Mouse (Mus musculus): ENCODE data around the gene Itgad. TPM values are rescaled to one million over a fixed set of nuclear protein-coding genes. Genes with fewer than 3 reads are reported as not detected.

Itgad gene
- polyA plus RNA-seq, 1 experiment from 2014 or later, result 0.04 TPM

DNA sequence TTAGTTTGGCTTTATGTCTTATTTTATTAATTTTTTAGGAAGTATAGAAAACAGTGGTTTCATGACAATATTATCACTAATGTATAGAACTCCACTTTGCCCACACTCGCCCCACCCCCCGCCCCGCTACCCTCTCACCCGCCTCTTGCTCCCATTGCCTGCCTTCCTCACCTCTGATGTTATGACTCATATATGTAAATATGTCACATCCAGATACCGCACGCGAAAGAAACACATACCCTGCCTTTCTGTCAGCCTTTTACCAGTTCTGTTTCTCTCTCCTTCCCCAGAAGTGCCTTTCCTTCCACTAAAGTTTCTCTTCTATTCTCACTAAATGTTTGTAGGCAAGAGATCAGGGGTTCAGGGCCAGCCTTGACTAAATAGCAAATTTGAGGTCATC, 12.2 kb downstream of the Itgad start:
- no peaks in the 10 kb centered on the region for H3K4me1 ChIP-seq (replicated peaks; ENCODE audit: control insufficient read depth, insufficient read depth, low read length)
- no peak overlapping the region for H3K4me3 ChIP-seq (ENCODE audit: low read length)
- no peak overlapping the region for H3K27ac ChIP-seq (ENCODE audit: low read length)
- no peaks in the 10 kb centered on the region for H3K9me3 ChIP-seq (ENCODE audit: control insufficient read depth, low read length)
- no peaks in the 10 kb centered on the region for H3K27me3 ChIP-seq (ENCODE audit: control insufficient read depth, insufficient read depth, low read depth, low read length)
- H3K4me2 ChIP-seq (ENCODE audit: low read depth, low read length), result no peak overlapping the region
- no peak overlapping the region for H3K9ac ChIP-seq (ENCODE audit: low read length)
- ATAC-seq (ENCODE audit: low read depth), result no peak
- WGBS, result 61% methylated on average over 7 of the region's 7 CpGs
- H3K36me3 ChIP-seq (ENCODE audit: control insufficient read depth, insufficient read depth, low read length), result no peaks in the 10 kb centered on the region

DNA sequence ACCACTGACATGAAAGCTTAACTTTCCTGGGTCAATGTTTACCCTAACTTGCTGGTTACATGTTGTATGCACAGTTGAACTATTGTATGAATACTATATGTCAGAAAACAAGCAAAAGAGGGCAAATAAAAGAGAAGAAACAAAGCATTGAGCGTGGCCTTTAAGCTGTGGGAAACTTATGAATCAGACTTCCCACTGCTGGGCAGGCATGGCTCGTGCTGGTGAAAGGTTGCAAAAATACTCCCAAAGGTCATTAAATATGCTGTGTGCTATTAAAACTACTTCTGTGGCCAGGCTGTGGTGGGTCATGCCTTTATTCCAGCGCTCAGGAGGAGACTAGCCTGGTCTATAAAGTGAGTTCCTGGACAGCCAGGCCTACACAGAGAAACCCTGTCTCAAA, 15.8 kb downstream of the Itgad start:
- no peaks in the 10 kb centered on the region for H3K4me1 ChIP-seq (replicated peaks; ENCODE audit: control insufficient read depth, insufficient read depth, low read length)
- no peaks in the 10 kb centered on the region for H3K9me3 ChIP-seq (ENCODE audit: control insufficient read depth, low read length)
- WGBS, result 69% methylated on average over 3 of the region's 3 CpGs
- H3K9ac ChIP-seq (ENCODE audit: low read length), result no peak overlapping the region
- no peak overlapping the region for H3K4me2 ChIP-seq (ENCODE audit: low read depth, low read length)
- no peak overlapping the region for H3K4me3 ChIP-seq (ENCODE audit: low read length)
- H3K27ac ChIP-seq (ENCODE audit: low read length), result no peak overlapping the region
- no peaks in the 10 kb centered on the region for H3K36me3 ChIP-seq (ENCODE audit: control insufficient read depth, insufficient read depth, low read length)
- no peak for ATAC-seq (ENCODE audit: low read depth)
- H3K27me3 ChIP-seq (ENCODE audit: control insufficient read depth, insufficient read depth, low read depth, low read length), result no peaks in the 10 kb centered on the region

DNA sequence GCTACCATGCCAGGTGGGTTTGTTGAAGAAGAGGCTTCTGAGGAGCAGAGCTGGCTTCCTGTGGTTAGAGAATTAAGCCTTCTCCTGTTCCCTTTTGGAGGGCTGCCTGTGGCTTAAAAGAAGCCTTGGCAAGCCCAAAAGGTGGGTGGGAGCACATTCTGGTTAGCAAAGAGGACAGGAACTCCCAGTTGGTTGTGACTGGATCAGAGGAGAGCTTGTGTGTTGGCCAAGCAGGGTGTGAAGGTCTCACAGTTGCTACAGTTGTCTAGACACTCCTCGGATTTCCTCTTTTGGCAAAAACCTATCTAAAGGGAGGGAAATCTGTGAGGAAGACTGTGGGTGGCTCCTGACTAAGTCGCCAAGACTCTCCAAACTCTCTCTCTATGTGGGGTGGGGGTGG, 24.2 kb downstream of the Itgad start:
- H3K27ac ChIP-seq (ENCODE audit: low read length), result no peak overlapping the region
- no peaks in the 10 kb centered on the region for H3K9me3 ChIP-seq (ENCODE audit: control insufficient read depth, low read length)
- ATAC-seq (ENCODE audit: low read depth), result no peak
- H3K4me1 ChIP-seq (replicated peaks; ENCODE audit: control insufficient read depth, insufficient read depth, low read length), result no peaks in the 10 kb centered on the region
- no peaks in the 10 kb centered on the region for H3K36me3 ChIP-seq (ENCODE audit: control insufficient read depth, insufficient read depth, low read length)
- no peak overlapping the region for H3K9ac ChIP-seq (ENCODE audit: low read length)
- WGBS, result 57% methylated on average over 2 of the region's 2 CpGs
- H3K4me3 ChIP-seq (ENCODE audit: low read length), result no peak overlapping the region
- H3K4me2 ChIP-seq (ENCODE audit: low read depth, low read length), result no peak overlapping the region
- H3K27me3 ChIP-seq (ENCODE audit: control insufficient read depth, insufficient read depth, low read depth, low read length), result no peaks in the 10 kb centered on the region

DNA sequence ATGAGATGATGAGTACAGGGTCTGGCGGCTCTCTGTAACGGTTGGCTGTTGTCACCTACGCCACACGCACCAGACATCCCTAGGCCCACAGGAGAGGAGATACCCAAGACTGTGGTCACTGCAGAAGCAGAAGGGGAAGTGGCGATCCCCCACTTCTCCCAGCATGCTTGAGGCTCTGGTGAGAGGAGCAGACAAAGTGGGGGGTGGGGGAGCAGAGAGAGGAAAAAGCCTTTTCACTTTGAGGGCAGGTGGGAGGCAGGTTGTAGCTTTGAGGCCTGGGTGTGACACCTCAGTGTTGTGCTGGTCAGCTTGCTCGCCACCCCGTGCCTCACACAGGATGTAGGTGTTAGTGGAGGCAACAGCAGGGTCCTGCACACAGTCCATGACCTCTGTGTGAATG, 25.9 kb downstream of the Itgad start:
- ATAC-seq (ENCODE audit: low read depth), result no peak
- Histone ChIP-seq H3K27me3 (ENCODE audit: control insufficient read depth, insufficient read depth, low read depth, low read length) (no peaks in the 10 kb centered on the region), H3K36me3 (ENCODE audit: control insufficient read depth, insufficient read depth, low read length) (no peaks in the 10 kb centered on the region), H3K4me1 (replicated peaks; ENCODE audit: control insufficient read depth, insufficient read depth, low read length) (no peaks in the 10 kb centered on the region), H3K4me3 (ENCODE audit: low read length) (no peak overlapping the region), H3K9me3 (ENCODE audit: control insufficient read depth, low read length) (no peaks in the 10 kb centered on the region), H3K9ac (ENCODE audit: low read length) (no peak overlapping the region), H3K27ac (ENCODE audit: low read length) (no peak overlapping the region), H3K4me2 (ENCODE audit: low read depth, low read length) (no peak overlapping the region)
- WGBS, result 74% methylated on average over 7 of the region's 7 CpGs

DNA sequence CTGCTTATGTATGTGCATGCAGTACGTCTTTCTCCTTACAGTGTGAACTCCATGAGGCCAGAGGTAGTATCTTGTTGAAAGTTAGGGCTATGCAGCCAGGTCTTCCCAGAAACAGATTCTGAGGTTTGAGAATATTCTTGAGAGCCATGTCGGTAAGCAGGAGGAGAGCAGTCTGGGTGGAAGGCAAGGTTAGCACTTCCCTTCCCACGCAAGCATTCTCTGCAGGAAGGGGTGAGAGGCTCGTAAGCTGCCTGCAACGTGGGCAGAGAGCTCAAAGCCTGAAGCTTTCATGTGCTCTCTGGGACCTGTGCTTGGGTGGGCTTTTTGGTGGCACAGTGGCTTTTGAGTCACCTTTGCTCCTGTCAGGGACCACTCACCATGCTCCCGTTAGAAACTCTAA, 26.4 kb downstream of the Itgad start:
- H3K4me1 ChIP-seq (replicated peaks; ENCODE audit: control insufficient read depth, insufficient read depth, low read length), result no peaks in the 10 kb centered on the region
- H3K4me2 ChIP-seq (ENCODE audit: low read depth, low read length), result no peak overlapping the region
- WGBS, result 52% methylated on average over 6 of the region's 6 CpGs
- H3K4me3 ChIP-seq (ENCODE audit: low read length), result no peak overlapping the region
- H3K9ac ChIP-seq (ENCODE audit: low read length), result no peak overlapping the region
- ATAC-seq (ENCODE audit: low read depth), result no peak
- no peaks in the 10 kb centered on the region for H3K27me3 ChIP-seq (ENCODE audit: control insufficient read depth, insufficient read depth, low read depth, low read length)
- H3K9me3 ChIP-seq (ENCODE audit: control insufficient read depth, low read length), result no peaks in the 10 kb centered on the region
- no peaks in the 10 kb centered on the region for H3K36me3 ChIP-seq (ENCODE audit: control insufficient read depth, insufficient read depth, low read length)
- no peak overlapping the region for H3K27ac ChIP-seq (ENCODE audit: low read length)

DNA sequence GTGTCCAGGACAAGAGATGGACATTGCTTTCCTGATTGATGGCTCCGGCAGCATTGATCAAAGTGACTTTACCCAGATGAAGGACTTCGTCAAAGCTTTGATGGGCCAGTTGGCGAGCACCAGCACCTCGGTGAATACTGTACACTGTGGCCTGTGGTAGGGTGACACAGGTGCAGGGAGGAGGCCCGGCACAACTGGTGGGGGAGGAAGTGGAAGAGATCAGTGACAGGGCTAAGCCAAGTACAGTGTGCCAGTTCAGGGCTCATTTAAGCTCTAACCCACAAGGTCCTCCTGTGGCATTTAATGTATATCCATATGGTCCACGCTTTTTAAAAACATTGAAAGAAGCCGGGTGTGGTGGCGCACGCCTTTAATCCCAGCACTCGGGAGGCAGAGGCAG, 27.5 kb downstream of the Itgad start:
- WGBS, result 82% methylated on average over 10 of the region's 10 CpGs
- Histone ChIP-seq H3K4me1 (replicated peaks; ENCODE audit: control insufficient read depth, insufficient read depth, low read length) (no peaks in the 10 kb centered on the region), H3K4me2 (ENCODE audit: low read depth, low read length) (no peak overlapping the region), H3K27ac (ENCODE audit: low read length) (no peak overlapping the region), H3K9ac (ENCODE audit: low read length) (no peak overlapping the region), H3K9me3 (ENCODE audit: control insufficient read depth, low read length) (no peaks in the 10 kb centered on the region), H3K36me3 (ENCODE audit: control insufficient read depth, insufficient read depth, low read length) (no peaks in the 10 kb centered on the region), H3K4me3 (ENCODE audit: low read length) (no peak overlapping the region), H3K27me3 (ENCODE audit: control insufficient read depth, insufficient read depth, low read depth, low read length) (no peaks in the 10 kb centered on the region)
- ATAC-seq (ENCODE audit: low read depth), result no peak

DNA sequence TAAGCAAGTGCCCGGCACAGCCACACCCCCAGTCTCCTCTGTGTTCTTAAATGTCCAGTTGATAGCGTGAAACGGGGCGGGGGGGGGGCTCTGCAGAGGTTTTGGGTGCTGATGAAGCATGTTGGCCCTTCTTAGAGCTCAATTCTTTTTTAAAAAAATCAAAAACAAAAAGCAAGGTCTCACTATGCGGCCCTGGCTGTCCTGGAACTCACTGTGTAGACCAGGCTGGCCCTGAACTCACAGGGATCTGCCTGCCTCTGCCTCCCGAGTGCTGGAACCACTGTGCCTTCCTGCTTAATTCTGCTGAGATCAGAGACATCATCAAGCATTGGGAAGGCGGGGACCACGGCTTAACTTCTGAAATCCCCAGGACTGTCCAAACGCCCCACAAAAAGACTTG, 47.4 kb downstream of the Itgad start:
- Histone ChIP-seq H3K9me3 (ENCODE audit: control insufficient read depth, low read length) (no peaks in the 10 kb centered on the region), H3K4me1 (replicated peaks; ENCODE audit: control insufficient read depth, insufficient read depth, low read length) (no peaks in the 10 kb centered on the region), H3K36me3 (ENCODE audit: control insufficient read depth, insufficient read depth, low read length) (no peaks in the 10 kb centered on the region), H3K27ac (ENCODE audit: low read length) (no peak overlapping the region), H3K9ac (ENCODE audit: low read length) (no peak overlapping the region), H3K4me3 (ENCODE audit: low read length) (no peak overlapping the region), H3K27me3 (ENCODE audit: control insufficient read depth, insufficient read depth, low read depth, low read length) (no peaks in the 10 kb centered on the region), H3K4me2 (ENCODE audit: low read depth, low read length) (no peak overlapping the region)
- no peak for ATAC-seq (ENCODE audit: low read depth)
- WGBS, result 79% methylated on average over 9 of the region's 9 CpGs

DNA sequence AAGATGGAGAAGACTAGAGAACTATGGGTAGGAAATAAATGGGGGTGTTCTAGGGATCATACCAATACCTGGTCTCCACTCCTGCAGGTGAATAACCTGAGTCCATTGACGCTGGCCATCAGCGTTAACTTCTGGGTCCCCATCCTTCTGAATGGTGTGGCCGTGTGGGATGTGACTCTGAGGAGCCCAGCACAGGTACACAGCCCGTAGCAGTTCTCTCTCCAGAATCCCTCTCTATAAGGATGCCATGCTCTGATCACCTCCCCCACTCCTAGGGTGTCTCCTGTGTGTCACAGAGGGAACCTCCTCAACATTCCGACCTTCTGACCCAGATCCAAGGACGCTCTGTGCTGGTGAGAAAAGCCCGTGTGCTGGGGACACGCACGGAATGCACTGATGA, 48.9 kb downstream of the Itgad start:
- no peak overlapping the region for H3K27ac ChIP-seq (ENCODE audit: low read length)
- H3K4me3 ChIP-seq (ENCODE audit: low read length), result no peak overlapping the region
- H3K4me1 ChIP-seq (replicated peaks; ENCODE audit: control insufficient read depth, insufficient read depth, low read length), result no peaks in the 10 kb centered on the region
- no peaks in the 10 kb centered on the region for H3K9me3 ChIP-seq (ENCODE audit: control insufficient read depth, low read length)
- H3K4me2 ChIP-seq (ENCODE audit: low read depth, low read length), result no peak overlapping the region
- no peaks in the 10 kb centered on the region for H3K27me3 ChIP-seq (ENCODE audit: control insufficient read depth, insufficient read depth, low read depth, low read length)
- ATAC-seq (ENCODE audit: low read depth), result no peak
- 81% methylated on average over 9 of the region's 9 CpGs for WGBS
- no peaks in the 10 kb centered on the region for H3K36me3 ChIP-seq (ENCODE audit: control insufficient read depth, insufficient read depth, low read length)
- H3K9ac ChIP-seq (ENCODE audit: low read length), result no peak overlapping the region

DNA sequence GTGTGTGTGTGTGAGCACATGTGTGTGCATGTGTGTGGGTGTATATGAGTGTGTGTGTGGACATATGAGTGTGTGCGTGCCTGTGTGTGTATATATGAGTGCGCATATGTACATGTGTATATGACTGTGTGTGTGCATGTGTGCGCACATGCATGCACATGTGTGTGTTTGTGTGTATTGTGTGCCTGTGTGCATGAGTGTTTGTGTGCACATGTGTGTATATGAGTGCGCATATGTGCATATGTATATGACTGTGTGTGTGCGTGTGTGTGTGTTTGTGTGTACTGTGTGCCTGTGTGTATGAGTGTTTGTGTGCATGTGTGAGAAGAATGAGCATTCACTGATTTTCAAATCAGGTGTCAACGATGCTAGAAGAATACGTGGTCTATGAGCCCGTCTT, 50.0 kb downstream of the Itgad start:
- Histone ChIP-seq H3K36me3 (ENCODE audit: control insufficient read depth, insufficient read depth, low read length) (no peaks in the 10 kb centered on the region), H3K4me3 (ENCODE audit: low read length) (no peak overlapping the region), H3K9ac (ENCODE audit: low read length) (no peak overlapping the region), H3K4me2 (ENCODE audit: low read depth, low read length) (no peak overlapping the region), H3K9me3 (ENCODE audit: control insufficient read depth, low read length) (no peaks in the 10 kb centered on the region), H3K4me1 (replicated peaks; ENCODE audit: control insufficient read depth, insufficient read depth, low read length) (no peaks in the 10 kb centered on the region), H3K27me3 (ENCODE audit: control insufficient read depth, insufficient read depth, low read depth, low read length) (no peaks in the 10 kb centered on the region), H3K27ac (ENCODE audit: low read length) (no peak overlapping the region)
- WGBS, result 85% methylated on average over 8 of the region's 8 CpGs
- no peak for ATAC-seq (ENCODE audit: low read depth)

DNA sequence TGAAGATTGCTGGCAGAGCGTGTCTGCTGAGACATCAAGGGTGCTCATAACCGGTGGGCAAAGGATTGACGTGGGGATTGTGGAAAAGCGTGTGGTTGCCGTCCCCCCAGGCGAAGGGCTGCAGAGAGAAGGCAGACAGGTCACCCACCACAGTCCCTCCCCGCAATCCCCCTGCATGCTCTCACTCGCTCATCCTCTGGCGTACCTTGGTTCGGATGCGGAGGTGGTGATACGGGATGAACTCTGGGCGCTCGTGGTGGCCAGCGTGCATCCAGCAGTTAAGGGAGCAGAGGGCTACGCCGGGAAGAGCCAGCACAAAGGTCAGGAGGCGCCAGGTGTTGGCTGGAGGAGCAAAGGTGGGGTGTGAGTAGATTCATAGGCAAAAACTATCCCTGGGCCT, 51.5 kb downstream of the Itgad start:
- H3K4me1 ChIP-seq (replicated peaks; ENCODE audit: control insufficient read depth, insufficient read depth, low read length), result no peaks in the 10 kb centered on the region
- H3K27ac ChIP-seq (ENCODE audit: low read length), result no peak overlapping the region
- no peak overlapping the region for H3K4me3 ChIP-seq (ENCODE audit: low read length)
- no peak overlapping the region for H3K4me2 ChIP-seq (ENCODE audit: low read depth, low read length)
- ATAC-seq (ENCODE audit: low read depth), result no peak
- no peaks in the 10 kb centered on the region for H3K27me3 ChIP-seq (ENCODE audit: control insufficient read depth, insufficient read depth, low read depth, low read length)
- no peaks in the 10 kb centered on the region for H3K9me3 ChIP-seq (ENCODE audit: control insufficient read depth, low read length)
- 76% methylated on average over 18 of the region's 18 CpGs for WGBS
- no peak overlapping the region for H3K9ac ChIP-seq (ENCODE audit: low read length)
- H3K36me3 ChIP-seq (ENCODE audit: control insufficient read depth, insufficient read depth, low read length), result no peaks in the 10 kb centered on the region
